Mouse (Mus musculus) NIH3T3 (cell line): Measurements from ENCODE around the gene Rd3.

Experiments
- DNase-seq: peaks from one replicate; pipeline ENCODE4 v3.0.0-alpha.2; 2012; ENCODE audit warnings: low read depth

The Rd3 gene

DNA sequence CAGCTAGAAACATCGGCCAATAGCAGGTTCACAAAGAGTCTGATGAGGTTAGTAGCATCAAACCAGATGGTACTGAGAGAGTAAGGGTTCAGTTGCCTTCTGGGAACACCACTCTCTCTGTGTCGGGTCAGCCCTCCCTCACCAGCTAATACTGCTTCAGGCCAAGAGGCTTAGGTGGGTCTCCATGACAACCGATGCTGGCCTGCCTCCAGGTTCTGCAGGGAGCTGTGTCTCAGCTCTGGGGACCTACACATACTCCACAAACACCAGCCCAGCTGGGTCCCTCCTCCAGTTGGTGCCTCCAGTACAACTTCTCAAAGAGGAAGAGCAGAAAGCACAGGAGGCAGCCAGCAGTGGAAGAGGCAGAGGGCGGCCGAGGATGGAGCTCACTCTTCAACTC, at the start of gene Rd3:
Gene Rd3 (plus strand): TSS at position 184 of the 400 bp plus-strand sequence.
- peak; percentile 53 for DNase-seq

- no peak for DNase-seq
These were observed 48.8 kb upstream of the Rd3 start for GRCm38 (mm10) chr1:191928345-191928744.

- no peak for DNase-seq
These were observed 48.1 kb upstream of the Rd3 start for GRCm38 (mm10) chr1:191929065-191929464.

GRCm38 (mm10) chr1:191929897-191930524, 47.2 kb upstream of the Rd3 start:
- DNase-seq = peak; percentile 22

DNA sequence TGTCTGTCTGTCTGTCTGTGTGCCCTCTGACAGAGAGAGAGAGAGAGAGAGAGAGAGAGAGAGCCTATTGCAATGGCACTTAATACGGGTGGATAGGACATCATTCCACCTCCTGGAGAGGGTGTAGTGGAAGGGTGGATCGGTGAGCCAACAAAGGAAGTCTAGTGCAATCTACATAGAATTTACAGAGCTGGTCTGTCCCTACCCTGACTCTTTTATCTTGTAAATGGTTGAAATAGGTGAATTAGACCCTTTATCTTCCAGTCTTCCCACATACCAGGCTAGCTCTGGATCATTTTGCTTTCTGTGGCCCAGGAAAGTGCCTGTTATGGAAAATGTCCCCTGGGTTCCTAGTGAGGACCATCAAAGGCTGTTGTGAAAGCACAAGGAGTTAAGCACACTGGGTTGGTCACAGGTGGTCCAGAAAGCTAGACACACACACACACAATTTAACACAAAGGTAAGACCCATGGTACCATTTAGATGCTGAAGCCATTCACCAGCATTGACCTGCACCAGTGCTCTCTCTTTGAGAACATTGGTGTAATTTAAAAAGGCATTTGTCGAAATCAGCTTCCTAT, 46.6 kb upstream of the Rd3 start:
- DNase-seq = no peak

GRCm38 (mm10) chr1:191932286-191932985, 44.7 kb upstream of the Rd3 start:
- no peak for DNase-seq

DNA sequence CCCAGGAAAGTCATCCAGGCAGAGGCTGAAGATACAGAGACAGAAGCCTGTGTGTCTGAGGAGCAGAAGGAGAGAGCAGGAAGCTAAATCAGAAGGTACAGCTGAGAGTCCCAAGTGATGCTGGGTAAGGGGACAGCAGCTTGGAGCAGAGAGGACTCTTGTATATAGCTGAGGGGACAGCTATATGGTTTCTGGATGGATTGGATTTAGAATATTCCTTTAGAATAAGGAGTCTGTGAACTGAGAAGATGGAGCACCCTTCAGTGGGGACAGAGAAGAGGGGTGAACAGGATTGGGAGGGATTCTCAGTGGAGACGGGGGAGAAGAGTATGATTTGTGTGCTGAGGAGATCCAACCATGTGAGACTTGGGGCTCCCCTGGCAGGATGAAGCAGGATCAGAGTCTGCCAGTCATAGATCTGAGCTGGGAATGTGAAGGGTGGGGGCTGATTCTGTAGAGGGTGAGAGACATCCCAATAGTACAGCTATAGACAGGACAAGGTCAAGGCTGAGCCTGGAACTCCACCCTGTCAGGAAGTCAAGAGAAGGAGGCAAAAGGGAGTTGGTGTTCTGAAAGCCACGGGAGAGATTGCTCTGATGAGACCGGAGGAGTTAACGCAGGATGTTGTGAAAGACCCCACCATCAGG, 44.1 kb upstream of the Rd3 start:
- DNase-seq = no peak

- DNase-seq = no peak
These were observed 33.5 kb upstream of the Rd3 start for GRCm38 (mm10) chr1:191943638-191944037.

DNA sequence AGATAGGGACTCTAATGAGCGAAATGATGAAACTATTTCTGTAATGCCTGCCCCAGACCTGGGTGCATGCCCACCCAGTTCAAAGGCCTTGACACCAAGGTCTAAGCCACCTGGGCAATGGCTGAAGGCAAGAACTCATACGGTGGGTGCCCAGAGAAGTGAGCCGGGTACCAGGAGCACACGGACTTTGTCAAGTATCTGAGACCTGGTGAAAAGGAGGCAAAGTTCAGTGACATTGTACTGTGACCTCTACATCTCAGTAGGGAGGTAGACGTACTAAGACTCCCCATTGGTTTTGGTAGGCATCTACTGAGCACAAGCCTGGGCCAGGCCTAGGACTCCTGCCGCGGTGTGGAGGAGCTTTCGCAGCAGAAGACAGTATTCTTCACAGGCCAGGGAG, 31.8 kb upstream of the Rd3 start:
- DNase-seq = no peak

GRCm38 (mm10) chr1:191945756-191946155, 31.4 kb upstream of the Rd3 start:
- DNase-seq = no peak

DNA sequence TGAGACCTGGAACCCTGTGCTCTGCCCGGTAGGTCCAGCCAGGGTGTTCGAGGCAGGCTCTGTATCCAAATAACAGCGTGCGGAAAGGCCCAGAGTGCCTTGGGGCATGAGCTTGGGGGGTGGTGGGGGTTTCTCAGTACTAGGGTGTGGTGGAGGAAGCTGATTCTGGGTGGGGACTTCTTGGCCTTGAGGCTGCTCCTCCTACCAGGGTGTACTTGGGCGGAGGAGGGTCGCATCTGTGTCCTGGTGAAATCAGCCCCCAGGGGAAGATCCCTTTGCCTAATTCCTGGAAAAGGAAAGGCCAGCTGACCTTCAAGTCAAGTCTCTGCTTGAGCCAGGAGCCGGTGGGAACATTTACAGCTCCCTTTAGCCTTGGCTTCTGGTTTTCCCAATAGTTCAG, 30.9 kb upstream of the Rd3 start:
- no peak for DNase-seq

DNA sequence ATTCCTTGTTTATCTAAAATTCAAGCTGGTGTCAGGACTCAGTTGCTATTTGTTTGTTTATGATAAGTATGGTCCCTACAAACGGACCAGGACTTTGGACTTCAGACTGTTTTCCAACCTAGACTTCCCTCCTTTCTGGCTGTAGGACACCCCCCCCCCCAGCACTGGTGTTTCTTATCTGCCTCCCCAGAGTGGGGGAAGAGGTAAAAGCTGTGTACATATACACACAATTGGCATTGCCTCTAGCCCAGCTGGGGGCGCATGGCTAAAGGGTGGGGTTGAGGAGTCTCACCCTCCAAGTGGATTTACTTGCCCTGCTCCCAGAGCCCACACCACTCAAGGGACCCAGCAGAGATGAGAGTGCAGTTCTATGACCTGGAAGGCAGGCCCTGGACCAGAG, 30.3 kb upstream of the Rd3 start:
- DNase-seq = no peak

DNA sequence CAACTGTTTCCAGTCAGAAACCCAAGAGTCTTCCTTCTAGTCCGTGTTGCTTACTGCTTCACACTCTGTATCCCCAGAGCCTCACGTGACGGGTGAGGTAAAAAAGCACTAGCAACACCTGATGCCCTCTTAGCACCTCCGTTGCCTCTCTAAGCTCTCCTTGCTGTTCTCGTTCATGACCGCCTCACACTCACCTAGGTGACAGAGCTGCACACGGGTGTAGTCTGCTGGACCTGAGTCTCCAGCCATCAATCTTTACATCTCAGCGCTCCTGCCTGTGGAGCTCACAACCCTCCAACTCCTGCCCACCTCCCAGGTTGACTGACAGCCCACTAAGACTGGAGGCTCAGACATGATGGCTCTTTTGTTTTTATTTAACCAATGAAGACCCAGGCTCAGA, 29.4 kb upstream of the Rd3 start:
- DNase-seq = no peak

DNA sequence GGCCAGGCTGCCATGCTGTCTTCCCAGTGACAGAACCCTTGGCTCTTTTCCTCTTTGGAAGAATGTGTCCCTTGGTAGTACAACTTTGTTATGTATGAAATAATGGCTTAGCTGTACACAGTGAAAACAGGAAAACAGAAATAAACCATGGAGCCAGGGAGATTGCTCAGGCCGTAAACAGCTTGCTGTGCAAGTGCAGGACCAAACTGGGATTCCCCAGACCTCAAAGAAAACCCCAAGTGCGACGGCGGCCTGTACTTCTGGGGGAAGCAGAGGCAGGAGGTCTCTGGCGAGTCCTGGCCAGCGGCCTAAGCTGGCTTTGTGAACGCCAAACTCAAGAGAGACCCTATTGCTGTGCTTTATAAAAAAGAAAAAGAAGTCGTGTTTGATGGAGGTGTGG, 28.6 kb upstream of the Rd3 start:
- DNase-seq = no peak

- DNase-seq = no peak
These were observed 26.6 kb upstream of the Rd3 start for GRCm38 (mm10) chr1:191950611-191951010.

GRCm38 (mm10) chr1:191952733-191953335, 24.3 kb upstream of the Rd3 start:
- DNase-seq = no peak

DNA sequence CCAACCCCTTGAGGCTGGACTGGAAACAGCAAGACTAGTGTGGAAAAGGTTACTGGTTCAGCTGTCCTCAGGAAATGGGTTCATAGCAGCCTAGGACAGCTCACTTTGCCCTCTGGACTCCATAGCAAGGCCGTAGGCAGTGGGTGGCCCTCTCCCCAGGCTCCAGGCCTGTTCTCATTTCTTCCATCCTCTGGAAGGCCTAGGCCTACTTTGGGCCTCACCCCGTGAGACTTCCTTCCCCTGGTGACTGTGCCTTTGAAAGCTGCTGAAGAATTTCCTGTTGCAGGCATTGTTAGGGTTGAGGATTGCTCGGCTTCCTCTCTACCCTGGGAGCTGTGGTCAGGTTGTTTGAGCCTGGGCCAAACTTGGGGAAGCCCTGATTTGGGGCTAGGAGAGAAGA, 22.1 kb upstream of the Rd3 start:
- no peak for DNase-seq

DNA sequence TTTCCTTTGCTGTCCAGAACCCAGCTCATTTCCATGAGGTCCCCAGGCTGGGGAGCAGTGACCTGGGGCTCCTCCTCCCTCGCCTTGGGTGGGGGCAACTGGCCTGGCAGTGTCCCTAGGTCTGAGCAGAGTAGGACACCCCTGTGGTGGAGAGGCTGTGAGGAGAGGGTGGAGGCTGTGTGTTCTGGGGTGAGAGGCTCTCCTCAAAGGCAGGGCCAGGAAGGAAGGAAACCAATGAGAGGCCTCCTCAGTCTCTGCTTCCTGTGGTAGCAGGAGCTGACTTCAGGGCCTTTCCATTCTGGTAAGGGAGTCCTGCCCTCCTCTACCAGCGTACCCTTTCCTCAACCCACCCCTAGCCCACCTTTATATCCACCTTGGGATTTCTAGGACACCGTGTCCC, 20.9 kb upstream of the Rd3 start:
- DNase-seq = no peak

DNA sequence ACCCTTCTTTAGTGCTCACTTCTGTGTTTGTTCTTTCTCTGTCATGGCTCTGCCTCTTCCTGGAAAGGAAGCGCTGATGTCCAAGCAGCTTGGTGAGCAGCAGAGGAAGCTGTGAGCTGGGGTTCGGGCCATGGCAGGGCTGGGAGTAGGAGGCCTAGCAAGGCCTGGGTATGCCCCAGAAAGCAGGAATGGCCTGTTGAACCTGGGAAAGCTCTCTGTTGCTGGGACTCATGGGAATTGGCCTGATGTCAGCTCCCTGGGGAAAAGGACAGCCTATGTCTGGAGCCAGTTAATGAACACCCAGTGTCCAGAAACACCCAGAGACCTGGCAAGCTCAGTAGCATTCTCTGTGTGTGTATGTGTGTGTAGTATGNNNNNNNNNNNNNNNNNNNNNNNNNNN, 20.3 kb upstream of the Rd3 start:
- no peak for DNase-seq

DNA sequence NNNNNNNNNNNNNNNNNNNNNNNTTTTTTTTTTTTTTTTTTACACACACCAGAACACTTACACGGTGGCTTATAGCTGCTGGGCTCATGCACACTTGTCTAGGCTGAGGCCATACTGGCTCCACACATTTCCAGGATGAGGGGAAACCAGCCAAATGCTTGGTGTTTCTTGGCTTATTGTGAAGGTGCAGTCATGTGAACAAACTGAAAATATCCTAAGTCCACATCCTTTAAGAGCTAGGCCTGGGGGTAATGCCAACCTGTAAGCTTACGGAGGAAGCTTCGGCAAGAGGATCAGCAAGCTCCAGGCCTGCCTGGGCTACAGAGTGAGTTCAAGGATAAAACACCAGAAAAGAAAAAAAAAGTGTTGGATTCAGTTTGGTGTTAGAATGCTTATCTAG, 19.8 kb upstream of the Rd3 start:
- DNase-seq = peak; percentile 29

DNA sequence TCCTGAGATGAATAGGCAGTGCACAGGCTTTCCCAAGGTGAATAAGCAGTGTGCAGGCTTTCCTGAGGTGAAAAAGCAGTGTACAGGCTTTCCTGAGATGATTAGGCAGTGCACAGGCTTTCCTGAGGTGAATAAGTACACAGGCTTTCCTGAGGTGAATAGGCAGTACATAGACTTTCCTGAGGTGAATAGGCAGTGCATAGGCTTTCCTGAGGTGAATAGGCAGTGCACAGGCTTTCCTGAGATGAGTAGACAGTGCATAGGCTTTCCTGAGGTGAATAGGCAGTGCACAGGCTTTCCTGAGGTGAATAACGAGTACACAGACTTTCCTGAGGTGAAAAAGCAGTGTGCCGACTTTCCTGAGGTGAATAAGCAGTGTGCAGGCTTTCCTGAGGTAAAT, 16.2 kb upstream of the Rd3 start:
- no peak for DNase-seq

- DNase-seq = peak; percentile 80
These were observed 13.8 kb upstream of the Rd3 start for GRCm38 (mm10) chr1:191963413-191963812.
